Mouse (Mus musculus) thymus, adult 2 months (tissue): ENCODE measurements at regions not wholly inside any gene's neighbourhood (a gene's known extent, or its start where the extent isn't known, plus 50 kb on each side); places are given as distances from the start of the nearest gene placed in this dataset.

Experiments used
- DNase-seq: peaks from one replicate; pipeline ENCODE4 v3.0.0; 2021
- H3K27ac ChIP-seq: fragments of 200-500 bp; 2 replicates; pipeline ENCODE4 v1.5.1; 2012; ENCODE audit warnings: low read length, control low read depth; ENCODE audit not compliant: control insufficient read depth, insufficient read depth
- H3K27me3 ChIP-seq: fragments of 200-500 bp; 2 replicates; pipeline ENCODE4 v1.6.1; 2012; ENCODE audit warnings: mild to moderate bottlenecking, low read length, moderate library complexity, mixed read lengths; ENCODE audit not compliant: control insufficient read depth, insufficient read depth
- H3K36me3 ChIP-seq: fragments of 200-500 bp; 2 replicates; pipeline ENCODE4 v1.6.1; 2012; ENCODE audit warnings: mild to moderate bottlenecking, low read length, moderate library complexity; ENCODE audit not compliant: control insufficient read depth, insufficient read depth
- H3K4me1 ChIP-seq: fragments of 200-500 bp; replicated peaks from 2 replicates; pipeline ENCODE4 v1.6.1; 2012; ENCODE audit warnings: low read length; ENCODE audit not compliant: control insufficient read depth, insufficient read depth
- H3K4me3 ChIP-seq: fragments of 200-500 bp; 2 replicates; pipeline ENCODE4 v1.5.1; 2012; ENCODE audit warnings: mild to moderate bottlenecking, low read length, control low read depth, moderate library complexity; ENCODE audit not compliant: control insufficient read depth, insufficient read depth
- CTCF ChIP-seq: fragments of 200-500 bp; IDR thresholded peaks from 2 replicates; pipeline ENCODE4 v1.5.1; 2012; ENCODE audit warnings: mild to moderate bottlenecking, control low read depth, low read length, moderate library complexity, borderline replicate concordance; ENCODE audit not compliant: control insufficient read depth, poor library complexity, insufficient read depth; ENCODE audit errors: extremely low read depth
- POLR2A ChIP-seq: fragments of 200-500 bp; IDR thresholded peaks from 2 replicates; pipeline ENCODE4 v1.6.1; 2012; ENCODE audit warnings: mild to moderate bottlenecking, low read length, control low read depth, moderate library complexity; ENCODE audit not compliant: control insufficient read depth, poor library complexity, insufficient read depth; ENCODE audit errors: extremely low read depth
- WGBS: fragments of 180-500 bp; shearing (Covaris S2); methylation state at CpG from one replicate; pipeline ENCODE4 v1.1.7; 2018; 5-methylcytosine and 5-hydroxymethylcytosine counted together

GRCm38 (mm10) chr17:85932360-85933132, 212.4 kb downstream of the Srbd1 start:
- TF ChIP-seq CTCF = no peak
- no peak for DNase-seq
- 96% methylated on average over 30 of the region's 30 CpGs for WGBS

GRCm38 (mm10) chr17:85931955-85932354, 213.0 kb downstream of the Srbd1 start:
- TF ChIP-seq CTCF = no peak
- TF ChIP-seq POLR2A = no peak
- no peak for DNase-seq
- Histone ChIP-seq H3K27me3 (no peaks in the 10 kb centered on the region), H3K36me3 (no peaks in the 10 kb centered on the region), H3K27ac (no peak overlapping the region), H3K4me1 (no peaks in the 10 kb centered on the region), H3K4me3 (no peak overlapping the region)
- 87% methylated on average over 10 of the region's 10 CpGs for WGBS

More at GRCm38 (mm10) chr17:85932360-85933132, 212.4 kb downstream of the Srbd1 start:
- H3K4me3 ChIP-seq = no peak overlapping the region
- H3K36me3 ChIP-seq = no peaks in the 10 kb centered on the region
- H3K27me3 ChIP-seq = no peaks in the 10 kb centered on the region
- no peaks in the 10 kb centered on the region for H3K4me1 ChIP-seq
- H3K27ac ChIP-seq = no peak overlapping the region

- H3K27ac ChIP-seq = no peak overlapping the region
- WGBS = 98% methylated on average over 5 of the region's 5 CpGs
- H3K36me3 ChIP-seq = no peaks in the 10 kb centered on the region
- no peak overlapping the region for H3K4me3 ChIP-seq
- no peaks in the 10 kb centered on the region for H3K4me1 ChIP-seq
- no peak for TF ChIP-seq CTCF
- no peak for TF ChIP-seq POLR2A
- DNase-seq = no peak
- H3K27me3 ChIP-seq = no peaks in the 10 kb centered on the region
Observed at GRCm38 (mm10) chr17:85930789-85931188, 214.2 kb downstream of the Srbd1 start.

- Histone ChIP-seq H3K27ac (no peak overlapping the region), H3K36me3 (no peaks in the 10 kb centered on the region), H3K4me1 (no peaks in the 10 kb centered on the region), H3K4me3 (no peak overlapping the region), H3K27me3 (no peaks in the 10 kb centered on the region)
- TF ChIP-seq CTCF = no peak
- no peak for TF ChIP-seq POLR2A
- whole genome bisulfite sequencing = 98% methylated on average over 3 of the region's 3 CpGs
- DNase-seq = no peak
Observed at GRCm38 (mm10) chr17:85930331-85930730, 214.6 kb downstream of the Srbd1 start.

- no peak for TF ChIP-seq POLR2A
- Histone ChIP-seq H3K27me3 (no peaks in the 10 kb centered on the region), H3K27ac (no peak overlapping the region), H3K4me1 (no peaks in the 10 kb centered on the region), H3K36me3 (no peaks in the 10 kb centered on the region), H3K4me3 (no peak overlapping the region)
- WGBS = 65% methylated on average over 12 of the region's 12 CpGs
- no peak for DNase-seq
Observed at GRCm38 (mm10) chr17:85929699-85930286, 215.2 kb downstream of the Srbd1 start.

GRCm38 (mm10) chr17:85928543-85928942, 216.4 kb downstream of the Srbd1 start:
- Histone ChIP-seq H3K27me3 (no peaks in the 10 kb centered on the region), H3K36me3 (no peaks in the 10 kb centered on the region), H3K27ac (no peak overlapping the region), H3K4me3 (no peak overlapping the region), H3K4me1 (no peaks in the 10 kb centered on the region)
- DNase-seq = no peak
- TF ChIP-seq CTCF (no peak), POLR2A (no peak)
- WGBS = 89% methylated on average over 2 of the region's 2 CpGs

GRCm38 (mm10) chr17:85927261-85927660, 217.7 kb downstream of the Srbd1 start:
- no peak overlapping the region for H3K27ac ChIP-seq
- no peaks in the 10 kb centered on the region for H3K4me1 ChIP-seq
- WGBS = 75% methylated on average over 9 of the region's 9 CpGs
- TF ChIP-seq POLR2A (no peak), CTCF (no peak)
- no peaks in the 10 kb centered on the region for H3K27me3 ChIP-seq
- H3K4me3 ChIP-seq = no peak overlapping the region
- no peaks in the 10 kb centered on the region for H3K36me3 ChIP-seq
- DNase-seq = no peak
